Mouse (Mus musculus): ENCODE measurements around the gene Tfap2d. TPM values are rescaled to one million over a fixed set of nuclear protein-coding genes. Genes with fewer than 3 reads are reported as not detected.

Tfap2d gene
- total RNA-seq, 1 experiment from 2014 or later = not detected

DNA sequence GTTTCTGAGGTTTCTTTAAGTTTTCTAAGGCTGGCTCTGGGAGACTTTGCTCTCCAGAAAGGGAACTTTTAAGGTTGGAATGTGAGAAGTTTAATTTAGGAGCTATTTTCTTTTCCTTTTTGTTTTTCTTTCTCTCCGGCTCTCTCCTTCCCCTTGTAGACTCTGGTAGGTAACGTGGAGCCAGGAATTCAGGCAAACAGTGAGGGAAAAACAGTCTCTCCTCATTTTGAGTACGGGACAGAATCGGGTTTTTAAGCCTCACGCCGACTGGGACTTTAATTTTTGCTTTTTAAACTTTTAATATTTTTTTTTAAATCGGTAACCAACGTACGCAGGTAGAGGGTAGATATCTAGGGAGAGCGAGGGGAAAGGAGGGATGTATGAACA is 106.5 kb downstream of the Tfap2d start:
- no peak for ATAC-seq (replicated peaks; ENCODE audit: insufficient number of reproducible peaks, low FRiP score, low TSS enrichment, poor library complexity, severe bottlenecking)

DNA sequence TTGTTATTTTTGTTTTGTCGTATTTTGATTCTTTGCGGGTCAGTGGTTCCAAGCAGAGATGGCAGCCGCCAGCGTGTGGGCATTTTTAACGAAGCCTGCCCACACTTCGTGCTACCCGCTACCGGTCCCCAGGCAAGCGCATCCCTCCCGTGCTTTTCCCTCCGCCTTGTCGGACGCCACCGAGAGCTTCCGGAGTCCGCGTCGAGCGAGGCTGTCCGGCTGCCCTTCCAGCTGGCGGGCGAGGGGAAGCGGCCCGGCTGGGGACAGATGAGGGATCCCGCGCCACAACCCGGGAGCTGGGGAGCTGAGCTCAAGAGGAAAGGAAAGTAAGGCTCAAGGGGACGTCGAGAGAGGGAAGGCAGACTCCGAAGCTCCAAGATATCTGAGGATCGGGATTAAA is 107.0 kb downstream of the Tfap2d start:
- ATAC-seq (replicated peaks; ENCODE audit: insufficient number of reproducible peaks, low FRiP score, low TSS enrichment, poor library complexity, severe bottlenecking) = no peak

DNA sequence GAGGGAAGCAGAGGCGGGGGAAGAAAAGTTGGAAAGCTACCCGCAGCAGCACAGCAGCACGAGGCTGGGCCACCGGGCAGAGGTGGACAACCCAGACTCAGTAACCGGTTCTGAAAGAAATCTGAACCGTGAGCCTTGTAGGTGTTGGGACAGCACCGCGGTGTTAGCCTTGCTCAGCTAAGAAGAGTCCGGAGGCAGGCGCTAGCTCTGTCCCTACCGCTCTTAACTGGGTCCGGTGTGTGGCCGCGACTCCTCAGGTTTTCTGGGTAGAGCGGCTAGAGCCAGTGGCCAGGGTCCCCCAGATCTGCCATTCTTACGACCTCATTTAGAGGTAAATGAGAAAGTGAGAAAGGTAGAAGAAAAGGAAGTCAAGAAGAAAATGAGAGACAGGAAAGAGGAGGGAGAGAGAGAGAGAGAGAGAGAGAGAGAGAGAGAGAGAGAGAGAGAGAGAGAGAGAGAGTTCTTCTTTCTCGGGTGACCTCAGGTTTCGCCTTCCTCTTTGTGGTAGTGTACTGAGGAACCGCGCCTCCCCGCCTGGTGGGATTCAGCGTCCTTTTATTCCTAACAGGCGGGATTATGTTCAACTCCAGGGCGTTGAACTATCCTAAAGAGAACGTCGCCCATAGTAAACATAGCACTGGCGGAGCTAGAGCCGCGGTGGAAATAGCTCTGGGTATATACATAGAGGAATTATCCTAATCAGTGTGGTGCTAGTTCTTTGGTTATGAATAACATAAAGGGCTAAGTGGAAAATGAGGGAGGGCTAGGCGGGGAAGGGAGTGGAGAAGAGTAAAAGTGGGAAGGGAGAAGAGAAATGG is 107.6 kb downstream of the Tfap2d start:
- ATAC-seq (replicated peaks; ENCODE audit: insufficient number of reproducible peaks, low FRiP score, low TSS enrichment, poor library complexity, severe bottlenecking) = no peak

DNA sequence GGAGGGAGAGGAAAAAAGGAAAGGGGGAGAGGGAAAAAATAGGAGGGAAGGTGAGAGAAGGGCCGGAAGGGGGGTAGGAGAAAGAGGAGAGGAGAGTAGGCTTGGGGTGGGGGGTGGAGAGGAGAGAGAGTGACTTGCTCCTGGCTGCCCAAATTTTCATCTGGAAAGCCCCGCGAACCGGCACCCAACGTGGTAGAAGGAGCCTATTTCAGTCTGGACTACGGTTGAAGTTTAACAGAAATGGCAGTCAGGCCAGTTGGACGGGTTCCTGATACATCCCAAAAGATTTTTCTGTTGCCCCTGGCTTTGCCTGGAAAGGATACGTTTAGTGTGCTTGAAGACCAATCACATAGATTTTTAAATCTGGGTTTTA is 108.2 kb downstream of the Tfap2d start:
- ATAC-seq (replicated peaks; ENCODE audit: insufficient number of reproducible peaks, low FRiP score, low TSS enrichment, poor library complexity, severe bottlenecking) = no peak

DNA sequence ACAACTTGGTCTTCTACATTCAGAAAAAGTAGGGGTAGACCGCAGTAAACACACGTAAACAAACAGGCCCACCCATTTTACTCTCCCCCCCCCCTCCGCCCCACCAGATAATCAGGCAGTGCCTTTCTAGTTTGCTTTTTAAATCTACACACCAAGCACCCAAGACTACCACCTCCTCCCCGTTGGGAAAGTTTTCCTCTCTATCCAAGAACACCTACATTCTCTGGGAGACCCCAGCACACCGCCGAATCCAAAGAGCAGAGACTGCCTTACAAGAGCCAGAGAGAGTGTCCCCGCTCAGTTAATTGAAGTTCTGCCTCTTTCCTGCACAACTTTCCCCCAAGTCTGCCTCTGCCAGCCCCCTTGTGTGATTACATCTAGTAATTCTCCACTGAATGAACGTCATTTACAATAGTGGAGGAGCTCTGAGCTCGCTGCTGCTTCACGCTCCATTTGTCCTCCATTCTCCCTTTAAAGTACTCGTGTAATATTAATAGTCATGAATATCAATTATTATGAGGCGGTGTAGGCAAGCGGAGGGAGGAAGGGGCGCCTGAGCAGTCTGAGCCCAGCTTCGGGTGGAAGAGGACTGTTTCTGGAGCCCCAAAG is 108.8 kb downstream of the Tfap2d start:
- ATAC-seq (replicated peaks; ENCODE audit: insufficient number of reproducible peaks, low FRiP score, low TSS enrichment, poor library complexity, severe bottlenecking) = no peak

DNA sequence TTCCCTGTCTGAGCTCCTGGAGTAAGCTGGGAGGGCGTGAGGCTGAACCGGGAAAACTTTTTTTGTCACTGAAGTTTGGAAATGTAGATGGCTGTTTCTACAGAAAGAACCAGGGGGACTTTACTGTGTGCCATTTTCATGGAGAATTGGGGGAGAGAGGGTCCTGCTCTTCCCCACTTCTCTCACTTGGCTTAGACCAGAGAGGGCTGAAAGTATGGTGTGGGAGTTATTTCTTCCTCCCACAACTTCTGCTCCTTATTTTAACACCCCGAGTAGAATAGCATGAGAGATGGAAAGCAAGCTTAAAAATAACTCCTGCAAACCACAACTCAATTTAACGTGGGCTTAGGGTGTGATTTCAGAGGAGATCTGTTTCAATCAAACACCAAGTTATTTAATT is 109.9 kb downstream of the Tfap2d start:
- no peak for ATAC-seq (replicated peaks; ENCODE audit: insufficient number of reproducible peaks, low FRiP score, low TSS enrichment, poor library complexity, severe bottlenecking)

DNA sequence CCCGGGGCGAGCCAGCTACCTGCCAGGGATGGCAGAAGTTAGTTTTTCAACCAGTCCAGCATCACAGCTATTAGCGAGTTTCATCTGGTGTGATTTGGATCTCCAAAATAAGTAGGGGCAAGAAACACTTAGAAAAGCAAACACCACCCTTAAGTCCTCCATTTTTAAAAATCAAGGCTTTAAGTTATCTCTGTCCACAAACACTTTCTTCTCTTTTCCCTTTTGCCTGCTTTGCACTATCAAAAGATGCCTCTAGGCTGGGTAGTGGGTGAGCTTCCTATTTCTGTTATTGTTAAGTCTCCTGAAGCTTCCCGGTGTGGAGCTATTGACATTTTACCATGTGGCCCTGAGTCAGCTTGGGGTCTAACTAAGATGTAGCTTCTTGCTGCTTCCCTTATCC is 110.3 kb downstream of the Tfap2d start:
- ATAC-seq (replicated peaks; ENCODE audit: insufficient number of reproducible peaks, low FRiP score, low TSS enrichment, poor library complexity, severe bottlenecking) = no peak

DNA sequence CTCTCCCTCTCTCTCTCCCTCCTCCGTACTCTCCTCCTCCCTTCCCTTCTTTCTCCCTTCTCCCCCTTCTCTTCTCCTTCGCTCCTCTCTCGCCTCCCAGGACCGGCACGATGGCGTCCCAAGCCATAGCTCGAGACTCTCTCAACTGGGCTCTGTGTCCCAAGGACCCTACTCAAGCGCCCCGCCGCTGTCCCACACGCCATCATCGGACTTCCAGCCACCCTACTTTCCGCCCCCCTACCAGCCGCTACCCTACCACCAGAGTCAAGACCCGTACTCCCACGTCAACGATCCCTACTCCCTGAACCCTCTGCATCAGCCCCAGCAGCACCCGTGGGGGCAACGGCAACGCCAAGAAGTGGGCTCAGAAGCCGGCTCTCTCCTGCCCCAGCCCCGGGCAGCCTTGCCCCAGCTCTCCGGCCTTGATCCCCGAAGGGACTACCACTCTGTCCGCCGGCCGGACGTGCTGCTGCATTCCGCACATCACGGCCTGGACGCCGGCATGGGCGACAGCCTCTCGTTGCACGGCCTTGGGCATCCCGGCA is 111.1 kb downstream of the Tfap2d start:
- ATAC-seq (replicated peaks; ENCODE audit: insufficient number of reproducible peaks, low FRiP score, low TSS enrichment, poor library complexity, severe bottlenecking) = no peak

Other genes starting within 250 kb of the Tfap2d start
- not detected in 3 replicates for gene Tfap2b, start 105.9 kb downstream of the Tfap2d start, total RNA-seq (2017)